Mouse (Mus musculus): ENCODE data around the gene Rapgef4.

Gene Rapgef4

GRCm38 (mm10) chr2:72269651-72270341 is 288.8 kb downstream of the Rapgef4 start:
- no peak for DNase-seq (ENCODE audit: low read depth, low spot score)

DNA sequence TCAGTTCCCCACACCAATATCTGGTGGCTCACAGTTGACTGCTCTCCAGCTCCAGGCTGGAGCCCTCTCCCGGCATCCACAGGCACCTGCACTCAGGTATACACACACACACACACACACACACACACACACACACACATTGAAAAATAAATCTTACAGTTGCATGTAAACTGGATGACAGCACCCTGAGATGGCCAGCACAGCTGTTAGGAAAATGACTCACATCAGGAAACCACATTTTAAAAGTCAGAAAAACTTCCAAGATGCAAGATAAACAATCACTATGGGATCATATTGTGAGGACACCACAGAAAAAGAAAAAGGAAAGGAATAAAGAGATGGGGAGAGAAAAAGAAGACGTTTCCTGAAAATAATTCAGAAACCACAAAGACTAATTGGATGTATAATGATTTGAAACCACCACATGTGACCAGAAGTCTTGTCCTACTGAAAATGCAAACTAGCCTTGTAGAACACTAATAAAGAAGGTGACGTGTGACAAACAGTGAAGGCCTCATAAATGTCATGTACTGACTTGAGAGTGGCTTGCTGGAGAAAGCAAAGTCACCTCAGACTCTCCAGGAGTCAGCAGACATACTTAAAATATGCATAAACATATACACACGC is 297.3 kb downstream of the Rapgef4 start:
- no peak for DNase-seq (ENCODE audit: low read depth, low spot score)

DNA sequence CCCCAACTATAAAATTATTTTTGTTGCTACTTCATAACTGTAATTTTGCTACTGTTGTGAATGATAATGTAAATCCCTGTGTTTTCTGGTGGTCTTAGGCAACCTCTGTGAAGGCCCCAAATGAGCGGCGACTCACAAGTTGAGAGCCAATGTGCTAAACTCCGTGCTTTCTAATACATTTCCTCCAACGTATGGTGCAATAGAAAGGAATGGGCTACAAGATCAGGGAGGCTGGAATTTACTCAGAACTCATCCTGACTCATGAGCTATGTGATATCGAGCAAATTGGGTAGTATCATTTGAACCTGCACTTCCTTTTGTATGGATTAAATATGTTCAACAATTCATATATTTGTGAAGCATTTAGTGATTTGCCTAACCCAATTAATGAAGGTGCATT is 299.5 kb downstream of the Rapgef4 start:
- no peak for DNase-seq (ENCODE audit: low read depth, low spot score)

- DNase-seq (ENCODE audit: low read depth, low spot score): no peak
These were observed 300.9 kb downstream of the Rapgef4 start for GRCm38 (mm10) chr2:72281971-72282370.

DNA sequence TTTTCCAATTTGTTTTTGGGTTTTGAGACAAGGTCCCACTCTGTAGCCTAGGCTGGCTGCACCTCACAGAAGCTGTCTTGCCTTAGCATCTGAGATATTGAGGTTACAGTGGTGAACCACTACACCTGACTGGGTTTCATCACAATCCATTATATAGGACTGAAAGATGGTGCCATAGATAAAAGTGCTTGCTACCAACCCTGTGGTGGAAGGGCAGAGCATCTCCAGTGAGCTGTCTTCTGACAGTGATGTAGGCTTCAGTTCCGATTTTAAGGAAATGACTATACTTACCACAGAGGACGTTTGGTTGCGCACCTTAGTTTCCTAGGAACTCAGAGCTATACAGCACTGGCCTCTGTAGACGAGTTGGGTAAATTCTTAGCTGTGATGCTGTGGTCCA is 301.7 kb downstream of the Rapgef4 start:
- DNase-seq (ENCODE audit: low read depth, low spot score): no peak

- DNase-seq (ENCODE audit: low read depth, low spot score): no peak
These were observed 303.6 kb downstream of the Rapgef4 start for GRCm38 (mm10) chr2:72284689-72285088.

GRCm38 (mm10) chr2:72285256-72285887 is 304.3 kb downstream of the Rapgef4 start, which contains the start of gene Map3k20:
Map3k20 (plus strand) TSS chr2:72285637.
- peak; percentile 75 for DNase-seq (ENCODE audit: low read depth, low spot score)

GRCm38 (mm10) chr2:72285888-72286661 is 305.0 kb downstream of the Rapgef4 start:
- peak; percentile 12 for DNase-seq (ENCODE audit: low read depth, low spot score)

DNA sequence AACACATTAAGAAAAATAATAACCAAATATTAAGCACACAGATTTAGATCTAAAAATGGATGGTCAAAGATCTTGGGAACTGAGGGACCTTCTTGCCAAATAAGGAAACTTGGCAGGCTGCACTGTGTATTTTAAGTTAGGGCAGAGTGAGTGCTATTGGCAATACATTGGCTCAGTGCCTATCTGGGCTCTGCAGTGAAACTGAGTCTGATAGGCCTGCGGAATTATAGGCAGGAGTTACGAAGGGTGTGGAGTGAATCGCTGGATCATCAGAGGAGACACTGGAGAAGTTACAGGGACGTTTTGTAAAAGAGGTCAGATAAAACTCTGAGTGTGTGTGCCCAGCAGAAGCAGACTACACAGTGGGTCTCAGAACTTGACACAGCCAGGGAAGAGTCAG is 306.1 kb downstream of the Rapgef4 start:
- no peak for DNase-seq (ENCODE audit: low read depth, low spot score)

DNA sequence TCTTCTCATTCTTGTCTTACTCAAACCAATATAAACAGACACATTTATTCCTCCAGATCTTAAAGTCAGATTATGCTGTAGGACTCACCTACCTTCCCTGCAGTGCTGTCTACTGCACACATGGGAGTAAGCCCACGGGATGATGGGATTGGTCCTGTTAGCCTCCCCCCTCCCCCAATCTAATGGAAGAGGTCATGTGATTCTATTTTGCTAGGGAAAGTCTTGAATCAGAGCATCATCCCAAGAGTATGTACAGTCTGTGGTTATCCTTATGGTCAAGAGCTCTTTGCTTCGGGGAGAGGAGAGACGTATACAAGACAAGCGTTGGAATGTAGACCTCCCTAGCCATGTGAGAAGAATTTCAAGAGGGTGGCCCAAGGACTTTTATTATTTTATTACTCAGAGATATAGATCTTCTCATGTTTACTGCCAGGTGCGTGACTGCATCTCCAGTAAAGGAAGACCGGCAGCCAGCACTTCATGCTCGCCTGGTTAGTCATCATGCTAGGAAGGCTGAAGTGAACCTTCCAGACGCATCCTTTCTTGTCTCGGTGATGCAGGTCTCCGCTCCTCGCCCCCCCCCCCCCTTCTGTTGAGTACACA is 308.0 kb downstream of the Rapgef4 start:
- no peak for DNase-seq (ENCODE audit: low read depth, low spot score)

DNA sequence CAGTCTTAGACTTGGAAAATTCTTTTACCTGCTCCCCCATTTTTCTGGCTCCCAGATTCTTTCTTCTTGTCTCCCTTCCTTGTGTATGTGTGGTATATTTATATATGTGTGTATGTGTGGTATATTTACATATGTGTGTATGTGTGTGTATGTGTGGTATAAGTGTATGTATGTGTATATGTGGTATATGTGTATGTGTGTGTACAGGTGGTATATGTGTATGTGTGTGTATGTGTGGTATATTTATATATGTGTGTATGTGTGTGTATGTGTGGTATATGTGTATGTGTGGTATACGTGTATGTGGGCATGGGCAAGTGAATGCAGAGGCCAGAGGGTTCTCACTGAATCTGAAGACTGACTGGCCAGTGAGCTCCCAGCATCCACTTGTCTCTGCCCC is 310.1 kb downstream of the Rapgef4 start:
- DNase-seq (ENCODE audit: low read depth, low spot score): no peak

DNA sequence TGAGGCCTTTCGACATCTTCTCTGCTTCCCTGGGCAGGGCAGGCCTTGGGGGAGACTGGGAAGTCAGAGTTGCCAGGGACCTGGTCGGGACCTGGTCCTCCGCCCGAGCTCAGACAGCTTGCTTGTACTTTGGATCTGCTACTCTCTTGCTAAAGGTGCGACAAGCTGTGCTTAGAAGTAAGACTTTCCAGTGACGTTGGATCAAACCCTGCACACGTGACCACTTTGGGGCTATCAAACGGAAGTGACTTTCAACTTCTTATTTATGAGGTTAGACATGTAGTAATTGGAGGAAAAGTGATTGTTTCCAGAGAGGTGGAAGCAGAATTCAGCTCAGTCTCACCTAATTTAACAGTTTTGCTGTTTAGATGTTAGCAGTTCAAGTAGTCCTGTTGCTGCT is 311.5 kb downstream of the Rapgef4 start:
- no peak for DNase-seq (ENCODE audit: low read depth, low spot score)

GRCm38 (mm10) chr2:72294994-72295393 is 314.0 kb downstream of the Rapgef4 start:
- DNase-seq (ENCODE audit: low read depth, low spot score): no peak

DNA sequence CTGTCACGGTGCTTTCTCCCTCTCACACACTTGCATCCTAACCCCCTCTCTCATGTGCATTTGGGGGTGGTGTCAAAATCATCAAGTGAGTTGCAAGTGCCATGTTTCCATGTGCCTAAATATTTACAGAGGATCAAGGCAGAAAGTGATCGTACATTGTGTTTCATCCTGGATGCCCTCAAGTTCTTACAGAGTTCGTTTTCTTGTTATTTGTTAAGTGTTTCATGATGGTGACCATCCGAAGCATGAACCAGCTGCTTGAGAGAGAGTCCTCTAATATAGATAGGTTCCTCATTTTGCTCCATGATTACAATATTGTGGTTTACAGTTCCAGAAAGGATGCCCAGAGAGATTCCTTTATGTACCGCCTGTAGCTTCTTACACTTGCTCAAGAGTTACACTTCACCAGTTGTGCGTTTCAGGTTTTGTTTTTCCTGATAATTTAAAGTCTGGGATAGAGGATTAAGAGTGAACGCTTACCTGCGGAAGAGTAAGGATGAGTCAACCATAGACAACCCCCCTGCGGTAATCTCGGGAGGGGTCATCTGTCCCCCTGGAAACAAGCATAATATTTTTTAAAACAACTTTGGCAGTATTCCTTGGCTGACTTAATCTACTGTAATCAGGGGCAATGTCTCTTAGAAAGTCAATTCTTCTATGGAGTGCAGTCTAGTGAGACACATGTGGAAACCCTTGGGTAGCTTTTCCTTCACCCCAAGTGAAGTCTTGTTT is 316.1 kb downstream of the Rapgef4 start:
- no peak for DNase-seq (ENCODE audit: low read depth, low spot score)

DNA sequence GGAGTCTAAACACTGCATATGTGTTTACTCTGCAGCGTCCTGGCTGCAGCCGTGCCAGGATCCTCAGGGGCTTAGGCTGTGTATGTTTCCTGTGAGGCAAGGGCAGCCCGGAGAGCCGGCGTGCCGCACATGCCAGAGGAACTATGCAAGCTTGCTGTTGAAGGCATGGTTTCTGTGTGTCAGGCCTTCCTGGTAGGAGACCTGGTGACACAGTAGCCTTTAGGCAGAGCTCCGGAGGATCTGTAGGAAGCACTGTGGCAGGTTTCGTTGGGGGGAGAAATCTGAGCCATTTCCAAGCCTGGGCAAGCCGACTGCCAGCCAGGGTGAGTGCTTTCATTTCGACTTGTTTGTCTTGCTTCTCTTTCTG is 316.7 kb downstream of the Rapgef4 start:
- peak; percentile 24 for DNase-seq (ENCODE audit: low read depth, low spot score)

DNA sequence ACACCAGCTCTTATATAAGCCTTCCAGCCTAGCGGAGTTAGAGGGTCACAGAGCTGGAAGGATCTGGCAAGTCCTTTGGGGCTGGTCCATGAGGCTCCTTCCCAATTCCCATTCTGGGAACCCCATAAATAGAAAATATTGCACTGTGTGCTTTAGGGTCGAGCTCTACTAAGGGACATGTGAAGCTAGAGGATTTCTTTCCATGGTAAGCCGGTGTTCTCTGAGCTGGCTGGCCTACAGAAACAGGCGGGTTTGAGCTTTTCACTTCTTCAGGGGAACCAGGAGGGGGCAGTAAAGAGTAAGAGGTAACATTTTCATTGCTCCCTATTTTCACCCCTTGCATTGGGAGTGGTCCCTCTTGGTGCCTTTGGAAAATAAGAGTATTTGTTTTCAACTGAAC is 317.4 kb downstream of the Rapgef4 start:
- peak; percentile 61 for DNase-seq (ENCODE audit: low read depth, low spot score)

DNA sequence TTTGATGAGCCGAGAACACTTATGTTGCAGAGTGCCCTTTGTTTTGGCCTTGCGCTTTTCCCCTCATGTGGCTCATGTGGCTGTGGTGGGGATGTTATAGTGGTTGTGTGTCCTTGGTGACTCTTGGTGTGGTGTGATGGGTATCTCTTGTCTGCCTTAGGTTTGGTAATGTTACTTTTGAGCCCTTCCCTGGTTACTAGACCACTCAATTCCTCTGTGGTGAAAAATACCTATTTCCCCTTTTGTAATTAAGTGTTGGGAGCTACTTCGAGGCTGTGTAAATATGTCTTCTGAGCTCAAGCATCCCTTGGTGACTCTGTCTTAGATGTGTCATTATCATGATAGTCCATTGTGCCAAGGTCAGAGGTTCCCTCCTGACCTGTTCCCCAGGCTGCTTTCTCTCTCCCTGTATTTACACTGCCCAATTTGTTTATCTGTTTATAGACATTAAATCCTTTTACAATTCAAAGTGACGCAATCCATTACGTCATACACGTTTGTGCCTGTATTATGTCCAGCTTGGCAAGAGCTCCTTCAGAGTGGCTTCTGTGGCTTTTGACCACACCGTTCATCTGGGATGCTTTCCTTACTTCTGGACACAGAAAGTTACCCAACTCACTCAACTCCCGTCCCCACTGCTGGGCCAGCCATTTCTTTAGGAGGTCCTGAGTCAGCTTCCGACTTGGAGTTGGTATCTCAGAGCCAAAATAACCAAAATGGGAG is 320.3 kb downstream of the Rapgef4 start:
- no peak for DNase-seq (ENCODE audit: low read depth, low spot score)

DNA sequence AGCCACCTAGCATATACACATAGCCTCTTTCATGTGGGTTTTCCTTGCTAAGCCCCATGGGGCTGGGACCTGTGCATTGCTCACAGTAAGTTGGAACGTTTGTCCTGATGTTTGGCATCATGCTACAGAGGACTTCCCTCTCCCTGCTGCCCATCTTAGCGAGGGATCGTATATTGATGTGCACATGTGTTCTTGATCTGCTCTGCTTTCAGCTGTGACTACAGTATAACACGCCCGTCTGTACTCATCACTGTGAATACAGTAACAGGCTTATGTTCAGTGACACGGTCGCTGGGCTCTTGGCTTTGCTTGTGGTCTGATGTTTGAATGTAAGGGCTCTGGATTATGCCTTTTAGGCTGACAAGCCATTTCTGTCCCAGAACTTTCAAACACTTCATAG is 324.7 kb downstream of the Rapgef4 start:
- no peak for DNase-seq (ENCODE audit: low read depth, low spot score)
